Mouse (Mus musculus) limb, embryonic 14.5 days (tissue): ENCODE measurements at regions not wholly inside any gene's neighbourhood (a gene's known extent, or its start where the extent isn't known, plus 50 kb on each side); places are given as distances from the start of the nearest gene placed in this dataset.
A peak's percentile ranks its signal among the peaks of the same experiment; 100 is the strongest.

Experiments
- ATAC-seq: fragments of 200-750 bp; cut with Nextera tagmentation; 2 replicates; pipeline ENCODE4 v1.8.0; 2017; ENCODE audit warnings: low read depth, moderate number of reproducible peaks, moderate TSS enrichment; ENCODE audit not compliant: low FRiP score
- DNase-seq: peaks from one replicate; pipeline ENCODE4 v3.0.0-alpha.2; 2015; ENCODE audit warnings: low spot score
- H3K27ac ChIP-seq: fragments of 300-500 bp; sonication (generic); replicated peaks from 2 replicates; pipeline ENCODE4 v1.5.1; 2014; ENCODE audit warnings: low read depth, mild to moderate bottlenecking, low read length, moderate library complexity, mixed read lengths
- H3K27me3 ChIP-seq: fragments of 300-500 bp; sonication (generic); 2 replicates; pipeline ENCODE4 v1.6.1; 2014; ENCODE audit warnings: low read length, mixed read lengths; ENCODE audit not compliant: control insufficient read depth, insufficient read depth
- H3K36me3 ChIP-seq: fragments of 300-500 bp; sonication (generic); 2 replicates; pipeline ENCODE4 v1.6.1; 2014; ENCODE audit warnings: mild to moderate bottlenecking, low read length, moderate library complexity, mixed read lengths; ENCODE audit not compliant: control insufficient read depth, insufficient read depth
- H3K4me1 ChIP-seq: fragments of 300-500 bp; sonication (generic); 2 replicates; pipeline ENCODE4 v1.6.1; 2014; ENCODE audit warnings: antibody characterized with exemption, low read length, mixed read lengths; ENCODE audit not compliant: control insufficient read depth, insufficient read depth
- H3K4me2 ChIP-seq: fragments of 300-500 bp; sonication (generic); replicated peaks from 2 replicates; pipeline ENCODE4 v1.6.1; 2014; ENCODE audit warnings: low read depth, mild to moderate bottlenecking, low read length, moderate library complexity; ENCODE audit not compliant: severe bottlenecking
- H3K4me3 ChIP-seq: fragments of 300-500 bp; sonication (generic); replicated peaks from 2 replicates; pipeline ENCODE4 v1.5.1; 2014; ENCODE audit warnings: low read length
- H3K9ac ChIP-seq: fragments of 300-500 bp; sonication (generic); 2 replicates; pipeline ENCODE4 v1.6.1; 2014; ENCODE audit warnings: mild to moderate bottlenecking, low read depth, low read length, moderate library complexity; ENCODE audit not compliant: severe bottlenecking
- H3K9me3 ChIP-seq: fragments of 300-500 bp; sonication (generic); 2 replicates; pipeline ENCODE4 v1.6.1; 2016; ENCODE audit warnings: low read length; ENCODE audit not compliant: control insufficient read depth
- POLR2A ChIP-seq: fragments of 200-500 bp; IDR thresholded peaks from 2 replicates; pipeline ENCODE4 v1.8.0; 2012; ENCODE audit warnings: inconsistent platforms, mild to moderate bottlenecking, moderate library complexity, borderline replicate concordance; ENCODE audit not compliant: insufficient read depth, insufficient read length; ENCODE audit errors: extremely low read depth
- WGBS: fragments of 180-500 bp; shearing (Covaris S2); extraction: QIAGEN DNeasy Blood & Tissue Kit; methylation state at CpG from one replicate; pipeline ENCODE4 v1.1.7; 2014; 5-methylcytosine and 5-hydroxymethylcytosine counted together

GRCm38 (mm10) chr13:59997431-59997830 is 174.5 kb upstream of the Tut7 start:
- DNase-seq, result peak; percentile 31
- no peak overlapping the region for H3K4me2 ChIP-seq
- WGBS, result 70% methylated on average over 3 of the region's 3 CpGs
- ATAC-seq, result no peak
- H3K27ac ChIP-seq, result peak overlapping the region; percentile 76; the same call in 1 of the 2 replicates
- no peaks in the 10 kb centered on the region for H3K36me3 ChIP-seq
- no peak overlapping the region for H3K9ac ChIP-seq
- H3K27me3 ChIP-seq, result no peaks in the 10 kb centered on the region
- H3K4me3 ChIP-seq, result no peak overlapping the region
- TF ChIP-seq POLR2A, result no peak
- peaks cover 39% of the 10 kb centered on the region for H3K4me1 ChIP-seq
- H3K9me3 ChIP-seq, result no peaks in the 10 kb centered on the region

- TF ChIP-seq POLR2A, result no peak
- Histone ChIP-seq H3K9me3 (no peaks in the 10 kb centered on the region), H3K4me3 (no peak overlapping the region), H3K4me1 (peaks cover 45% of the 10 kb centered on the region), H3K27ac (peak overlapping the region; percentile 76), H3K27me3 (no peaks in the 10 kb centered on the region), H3K36me3 (no peaks in the 10 kb centered on the region), H3K4me2 (peak overlapping the region; percentile 20; the same call in 1 of the 2 replicates), H3K9ac (no peak overlapping the region)
- ATAC-seq (peak; percentile 71), DNase-seq (peak; percentile 72)
- 24% methylated on average over 13 of the region's 13 CpGs for WGBS
Observed at GRCm38 (mm10) chr13:59996146-59996814, 173.3 kb upstream of the Tut7 start.

GRCm38 (mm10) chr13:59992780-59993501 is 170.0 kb upstream of the Tut7 start:
- no peak for ATAC-seq
- no peak for TF ChIP-seq POLR2A
- Histone ChIP-seq H3K36me3 (no peaks in the 10 kb centered on the region), H3K27me3 (no peaks in the 10 kb centered on the region), H3K4me3 (no peak overlapping the region), H3K9ac (no peak overlapping the region), H3K4me1 (peaks cover 62% of the 10 kb centered on the region), H3K9me3 (no peaks in the 10 kb centered on the region), H3K4me2 (no peak overlapping the region), H3K27ac (no peak overlapping the region)
- WGBS, result 29% methylated on average over 11 of the region's 11 CpGs
- DNase-seq, result no peak

- no peak for TF ChIP-seq POLR2A
- no peaks in the 10 kb centered on the region for H3K9me3 ChIP-seq
- no peak for ATAC-seq
- H3K9ac ChIP-seq, result no peak overlapping the region
- H3K4me3 ChIP-seq, result no peak overlapping the region
- H3K27me3 ChIP-seq, result no peaks in the 10 kb centered on the region
- DNase-seq, result no peak
- no peak overlapping the region for H3K27ac ChIP-seq
- H3K4me2 ChIP-seq, result no peak overlapping the region
- peaks cover 59% of the 10 kb centered on the region for H3K4me1 ChIP-seq
- H3K36me3 ChIP-seq, result no peaks in the 10 kb centered on the region
Observed at GRCm38 (mm10) chr13:59992346-59992745, 169.4 kb upstream of the Tut7 start.

- no peak overlapping the region for H3K4me3 ChIP-seq
- H3K4me2 ChIP-seq, result no peak overlapping the region
- H3K27ac ChIP-seq, result peak overlapping the region; percentile 46
- H3K27me3 ChIP-seq, result no peaks in the 10 kb centered on the region
- ATAC-seq, result no peak
- H3K36me3 ChIP-seq, result no peaks in the 10 kb centered on the region
- DNase-seq, result no peak
- 34% methylated on average over 10 of the region's 10 CpGs for WGBS
- no peaks in the 10 kb centered on the region for H3K9me3 ChIP-seq
- no peak for TF ChIP-seq POLR2A
- no peak overlapping the region for H3K9ac ChIP-seq
- peaks cover 44% of the 10 kb centered on the region for H3K4me1 ChIP-seq
Observed at GRCm38 (mm10) chr13:59990402-59991280, 167.7 kb upstream of the Tut7 start.
